Mouse (Mus musculus): ENCODE results near the gene Glrx5.

Glrx5 gene

GRCm38 (mm10) chr12:105032147-105032831 lies at the start of gene Glrx5:
Glrx5 (plus strand) TSS chr12:105032688.
- in situ Hi-C loops (cut with MboI; ENCODE audit: unreplicated experiment in 2 of 2) = loop anchor here (10.0 to 25.0 kb wide), 5 partner anchors 580 to 980 kb away; partner anchors contain the start of genes Vrk1 (in 2 of the 2), Ak7 (in 1 of the 2), Atg2b (in 1 of the 2) and Bdkrb1 (in 1 of the 2)

DNA sequence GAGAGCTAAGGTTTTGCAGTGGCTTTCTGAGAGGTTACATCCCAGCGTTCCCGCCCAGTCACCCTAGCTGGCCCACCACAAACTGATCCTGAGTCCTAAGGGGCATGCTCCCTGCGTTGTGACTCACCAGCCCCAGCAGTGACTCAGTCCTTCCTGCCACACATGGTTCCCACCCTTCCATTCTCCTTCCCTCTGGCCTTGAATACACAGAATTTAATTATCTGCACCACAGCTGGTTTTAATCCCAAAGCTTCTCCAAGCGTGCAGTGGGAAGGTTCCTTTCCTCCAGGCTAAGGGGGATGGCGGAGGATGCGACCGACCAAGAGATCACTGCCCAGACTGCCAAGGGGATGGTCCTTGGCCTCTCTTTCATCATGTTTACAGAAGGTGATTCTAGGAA lies 49.0 kb upstream of the Glrx5 start:
- in situ Hi-C loops (cut with MboI; ENCODE audit: unreplicated experiment in 2 of 2) = no loop called here

- in situ Hi-C loops (cut with MboI; ENCODE audit: unreplicated experiment in 2 of 2) = no loop called here
These were observed 47.4 kb upstream of the Glrx5 start for GRCm38 (mm10) chr12:104985088-104985487.

DNA sequence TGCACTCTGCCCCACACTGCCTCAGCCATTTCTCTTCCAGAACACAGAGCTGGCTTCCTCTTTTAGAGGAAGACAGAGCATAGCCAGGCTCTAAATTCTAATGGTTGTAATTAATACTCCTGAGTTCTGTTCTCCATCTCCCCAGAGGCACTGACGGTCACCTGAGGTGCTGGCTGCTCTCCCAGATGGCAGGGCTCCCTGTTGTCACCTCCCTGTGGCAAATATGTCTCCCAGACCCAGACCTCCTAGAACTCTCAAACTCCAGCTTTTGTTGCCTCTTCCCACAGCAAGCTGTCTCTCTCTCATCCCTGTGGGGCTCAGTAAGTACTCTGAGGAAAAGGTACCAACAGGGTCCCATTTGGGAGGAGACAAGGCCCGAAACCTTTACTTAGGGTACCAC lies 46.5 kb upstream of the Glrx5 start:
- in situ Hi-C loops (cut with MboI; ENCODE audit: unreplicated experiment in 2 of 2) = no loop called here

DNA sequence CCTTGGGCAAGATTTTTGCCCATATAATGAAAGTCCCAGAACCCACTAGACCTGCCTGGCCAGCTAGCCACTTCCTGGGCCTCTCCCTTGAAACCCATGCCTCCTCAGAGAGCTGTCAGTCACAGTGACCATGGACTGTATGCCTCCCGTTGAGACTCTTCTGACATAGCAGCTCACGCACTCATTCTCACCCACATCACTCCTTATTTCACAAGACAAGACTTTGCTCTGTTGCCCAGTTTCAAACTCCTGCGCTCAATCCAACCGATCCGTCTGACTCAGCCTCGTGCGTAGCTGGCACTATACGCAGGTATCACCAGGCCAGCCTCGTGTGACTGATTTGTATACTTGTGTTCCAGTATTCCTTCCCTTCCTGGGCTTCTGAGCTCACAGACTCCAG lies 45.7 kb upstream of the Glrx5 start:
- in situ Hi-C loops (cut with MboI; ENCODE audit: unreplicated experiment in 2 of 2) = no loop called here

GRCm38 (mm10) chr12:104987936-104988335 lies 44.6 kb upstream of the Glrx5 start:
- in situ Hi-C loops (cut with MboI; ENCODE audit: unreplicated experiment in 2 of 2) = no loop called here

- in situ Hi-C loops (cut with MboI; ENCODE audit: unreplicated experiment in 2 of 2) = no loop called here
These were observed 41.6 kb upstream of the Glrx5 start for GRCm38 (mm10) chr12:104990741-104991454.

GRCm38 (mm10) chr12:104992123-104992741 lies 40.3 kb upstream of the Glrx5 start:
- in situ Hi-C loops (cut with MboI; ENCODE audit: unreplicated experiment in 2 of 2) = no loop called here

- in situ Hi-C loops (cut with MboI; ENCODE audit: unreplicated experiment in 2 of 2) = no loop called here
These were observed 39.6 kb upstream of the Glrx5 start for GRCm38 (mm10) chr12:104992838-104993237.

GRCm38 (mm10) chr12:104995259-104995876 lies 37.1 kb upstream of the Glrx5 start:
- in situ Hi-C loops (cut with MboI; ENCODE audit: unreplicated experiment in 2 of 2) = no loop called here

DNA sequence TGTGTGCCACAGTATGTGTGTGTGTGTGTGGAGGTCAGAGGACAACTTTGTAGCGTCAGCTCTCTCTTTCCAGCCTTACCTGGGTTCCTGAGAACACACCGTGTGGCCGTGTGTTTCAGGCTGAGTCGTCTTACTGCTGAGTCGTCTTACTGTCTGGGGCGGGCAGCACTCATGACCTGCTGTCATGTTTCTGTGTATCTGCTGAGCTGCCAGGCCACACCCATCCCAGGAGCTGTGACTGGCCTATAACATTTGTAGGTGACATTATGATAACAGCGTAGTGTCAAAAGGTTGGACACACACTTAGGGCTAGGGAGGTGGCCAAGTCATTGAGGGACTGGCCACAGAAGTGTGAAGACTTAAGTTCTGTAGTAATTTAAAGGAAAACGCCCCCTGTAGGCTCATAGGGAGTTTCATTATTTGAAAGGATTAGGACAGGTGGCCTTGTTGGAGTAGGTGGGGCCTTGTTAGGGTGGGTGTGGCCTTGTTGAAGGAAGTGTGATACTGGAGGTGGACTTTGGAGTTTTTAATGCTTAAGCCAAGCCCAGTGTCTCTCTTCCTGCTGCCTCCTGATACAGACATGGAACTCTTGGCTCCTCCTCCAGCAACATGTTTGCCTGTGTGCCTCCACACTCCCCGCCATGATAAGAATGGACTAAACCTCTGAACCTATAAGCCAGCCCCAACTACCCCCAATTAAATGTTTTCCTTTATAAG lies 36.3 kb upstream of the Glrx5 start:
- in situ Hi-C loops (cut with MboI; ENCODE audit: unreplicated experiment in 2 of 2) = no loop called here

DNA sequence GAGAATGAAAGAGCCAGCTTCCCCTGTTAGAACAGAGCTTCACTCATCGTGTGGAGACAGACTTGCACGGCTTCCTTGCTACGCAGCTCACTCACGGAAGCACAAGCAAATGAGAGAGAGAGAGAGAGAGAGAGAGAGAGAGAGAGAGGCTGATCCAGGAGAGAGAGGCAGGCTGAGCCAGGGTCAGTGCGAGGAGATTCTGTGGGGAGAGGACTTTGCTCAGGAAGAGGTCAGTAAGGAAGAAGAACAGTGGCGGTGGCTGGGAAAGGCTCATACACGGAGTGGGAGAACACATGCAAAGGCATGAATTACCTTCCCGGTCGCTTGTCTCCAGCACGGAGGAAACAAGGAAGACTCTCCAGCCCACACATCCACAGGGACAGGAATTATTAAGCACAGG lies 35.3 kb upstream of the Glrx5 start:
- in situ Hi-C loops (cut with MboI; ENCODE audit: unreplicated experiment in 2 of 2) = no loop called here

DNA sequence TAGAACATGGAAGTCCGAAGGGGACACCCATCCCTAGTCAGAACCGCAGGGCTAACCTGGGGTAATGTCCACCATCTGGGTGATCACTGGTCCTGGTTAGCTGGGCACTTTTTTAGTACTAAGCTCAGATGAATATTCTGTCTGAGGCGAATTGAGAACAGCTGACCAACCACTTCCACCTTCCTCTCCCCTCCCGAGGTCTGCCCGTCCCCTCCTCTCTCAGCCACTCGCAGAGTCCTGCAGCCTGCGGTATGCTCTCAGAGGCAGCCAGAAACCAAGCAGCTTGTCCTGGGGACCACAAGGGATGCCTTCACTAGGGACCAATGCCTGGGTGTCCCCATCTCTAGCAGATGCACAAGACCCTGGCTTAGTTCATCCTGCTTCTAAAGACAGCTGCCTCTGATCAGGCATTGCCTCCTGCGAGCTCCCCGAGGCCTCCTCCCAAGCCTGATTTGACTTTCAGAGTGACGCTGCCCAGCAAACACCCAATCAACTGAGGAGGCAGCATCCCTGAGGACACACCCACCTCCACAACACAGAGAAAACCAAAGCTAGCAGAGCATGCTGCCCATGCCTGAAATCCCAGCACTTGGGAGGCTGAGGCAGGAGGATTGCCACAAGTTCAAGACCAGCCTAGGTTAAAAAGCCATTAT lies 34.7 kb upstream of the Glrx5 start:
- in situ Hi-C loops (cut with MboI; ENCODE audit: unreplicated experiment in 2 of 2) = no loop called here

GRCm38 (mm10) chr12:104998541-104998940 lies 33.9 kb upstream of the Glrx5 start:
- in situ Hi-C loops (cut with MboI; ENCODE audit: unreplicated experiment in 2 of 2) = no loop called here

DNA sequence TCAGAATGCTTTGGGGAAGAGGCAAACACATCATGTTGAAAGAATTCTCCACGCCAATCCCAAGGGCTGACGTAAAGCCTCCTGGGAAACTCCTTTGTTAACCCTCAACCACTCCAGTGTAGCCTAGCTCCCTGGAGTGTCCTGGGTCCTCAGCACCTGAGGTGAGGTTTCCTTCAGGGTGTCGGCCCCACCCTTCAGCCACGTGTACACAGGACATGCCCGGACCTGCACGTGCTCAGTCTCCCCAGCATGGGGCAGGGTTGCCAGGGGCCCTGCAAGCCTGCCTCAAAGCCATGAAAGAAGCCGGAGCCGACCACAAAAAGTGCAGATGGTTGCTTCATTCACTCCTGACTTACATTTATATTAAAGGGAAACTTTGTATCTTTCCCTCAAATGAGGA lies 33.3 kb upstream of the Glrx5 start:
- in situ Hi-C loops (cut with MboI; ENCODE audit: unreplicated experiment in 2 of 2) = no loop called here

DNA sequence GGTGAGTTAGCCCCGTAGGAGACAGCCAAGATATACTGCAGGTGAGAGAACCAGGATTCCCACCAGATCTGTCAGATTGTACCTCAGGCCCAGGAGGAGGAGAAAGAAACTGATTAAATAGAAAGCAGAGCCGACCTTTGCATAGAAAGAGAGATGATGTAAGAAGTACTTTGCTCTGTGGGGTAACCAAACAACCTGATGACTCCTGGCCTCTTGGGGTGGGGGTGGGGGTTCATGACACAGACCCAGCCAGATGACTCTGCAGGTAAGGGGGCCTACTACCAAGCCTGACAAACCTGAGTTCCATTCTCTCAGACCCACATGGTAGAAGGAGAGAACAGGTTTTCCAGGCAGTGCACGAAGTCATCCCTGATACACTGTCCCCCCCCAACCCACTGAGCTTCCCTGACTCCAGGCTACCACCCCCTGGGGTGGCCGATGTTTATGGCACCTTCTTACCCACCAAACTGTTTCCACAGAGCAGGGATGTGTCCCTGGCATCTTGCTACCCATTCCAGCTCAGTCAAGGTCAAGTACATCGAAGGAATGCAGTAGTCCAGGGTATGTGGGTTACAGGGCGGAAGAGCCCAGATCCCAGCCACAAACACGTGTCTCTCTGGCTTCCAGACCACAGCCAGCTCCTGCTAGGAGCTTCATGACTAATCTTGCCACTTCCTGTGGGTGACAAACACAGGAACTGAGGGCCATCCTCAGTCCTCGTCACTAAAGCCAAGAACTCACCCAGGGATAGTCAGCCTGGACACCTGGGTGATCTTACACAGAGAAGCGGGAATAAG lies 31.8 kb upstream of the Glrx5 start:
- in situ Hi-C loops (cut with MboI; ENCODE audit: unreplicated experiment in 2 of 2) = loop anchor here (10.0 to 25.0 kb wide), 3 partner anchors 246 to 1663 kb away; partner anchors contain the start of genes Dicer1 (in 1 of the 2) and Otub2 (in 1 of the 2)

GRCm38 (mm10) chr12:105001317-105001716 lies 31.2 kb upstream of the Glrx5 start:
- in situ Hi-C loops (cut with MboI; ENCODE audit: unreplicated experiment in 2 of 2) = loop anchor here (10.0 to 25.0 kb wide), 3 partner anchors 247 to 1664 kb away; partner anchors contain the start of genes Dicer1 (in 1 of the 2) and Otub2 (in 1 of the 2)

DNA sequence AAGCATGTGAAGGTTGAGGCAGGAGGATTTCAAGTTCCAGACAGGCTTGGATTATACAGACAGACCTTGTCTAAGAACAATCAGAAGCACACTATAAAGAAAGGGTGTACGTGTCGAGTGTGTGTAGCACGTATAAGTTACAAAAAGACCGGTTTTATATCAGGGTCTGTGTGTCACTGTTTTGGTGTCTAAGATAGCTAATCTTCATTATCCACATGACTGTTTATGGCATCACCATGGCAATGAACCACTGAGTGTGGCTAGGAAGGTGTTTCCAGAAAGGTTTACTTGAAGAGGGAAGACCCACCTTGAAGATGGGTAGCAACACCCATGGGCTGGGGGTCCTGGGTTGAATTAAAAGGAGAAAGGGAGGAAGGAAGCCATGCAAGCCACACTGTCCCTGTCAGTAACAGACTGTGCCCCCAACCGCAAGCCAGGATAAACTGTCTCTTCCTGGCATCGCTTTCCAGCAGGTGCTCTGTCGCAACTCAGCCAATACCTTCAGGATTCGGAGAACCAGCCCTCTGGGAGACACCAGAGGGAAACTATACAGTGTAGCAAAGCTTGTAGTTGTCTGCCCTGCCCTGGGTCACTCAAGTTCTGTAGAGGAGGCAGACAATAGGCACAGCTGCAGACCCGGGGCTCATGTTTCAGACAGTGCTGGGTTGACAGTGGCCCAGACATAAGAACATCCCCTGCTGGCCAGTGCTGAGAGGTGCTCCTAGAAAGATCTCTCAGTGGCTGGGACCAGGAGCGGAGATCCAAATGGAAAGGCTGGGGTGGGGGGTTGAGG lies 30.0 kb upstream of the Glrx5 start:
- in situ Hi-C loops (cut with MboI; ENCODE audit: unreplicated experiment in 2 of 2) = loop anchor here (10.0 to 25.0 kb wide), 3 partner anchors 248 to 1665 kb away; partner anchors contain the start of genes Dicer1 (in 1 of the 2) and Otub2 (in 1 of the 2)
